Mouse (Mus musculus): ENCODE measurements around the gene Rtn4rl1. TPM values are rescaled to one million over a fixed set of nuclear protein-coding genes. Genes with fewer than 3 reads are reported as not detected.

Gene Rtn4rl1
- polyA plus RNA-seq (2012; rRNA removed; ENCODE audit: low replicate concordance), result 12.4 and 17.9 TPM in 2 replicates

DNA sequence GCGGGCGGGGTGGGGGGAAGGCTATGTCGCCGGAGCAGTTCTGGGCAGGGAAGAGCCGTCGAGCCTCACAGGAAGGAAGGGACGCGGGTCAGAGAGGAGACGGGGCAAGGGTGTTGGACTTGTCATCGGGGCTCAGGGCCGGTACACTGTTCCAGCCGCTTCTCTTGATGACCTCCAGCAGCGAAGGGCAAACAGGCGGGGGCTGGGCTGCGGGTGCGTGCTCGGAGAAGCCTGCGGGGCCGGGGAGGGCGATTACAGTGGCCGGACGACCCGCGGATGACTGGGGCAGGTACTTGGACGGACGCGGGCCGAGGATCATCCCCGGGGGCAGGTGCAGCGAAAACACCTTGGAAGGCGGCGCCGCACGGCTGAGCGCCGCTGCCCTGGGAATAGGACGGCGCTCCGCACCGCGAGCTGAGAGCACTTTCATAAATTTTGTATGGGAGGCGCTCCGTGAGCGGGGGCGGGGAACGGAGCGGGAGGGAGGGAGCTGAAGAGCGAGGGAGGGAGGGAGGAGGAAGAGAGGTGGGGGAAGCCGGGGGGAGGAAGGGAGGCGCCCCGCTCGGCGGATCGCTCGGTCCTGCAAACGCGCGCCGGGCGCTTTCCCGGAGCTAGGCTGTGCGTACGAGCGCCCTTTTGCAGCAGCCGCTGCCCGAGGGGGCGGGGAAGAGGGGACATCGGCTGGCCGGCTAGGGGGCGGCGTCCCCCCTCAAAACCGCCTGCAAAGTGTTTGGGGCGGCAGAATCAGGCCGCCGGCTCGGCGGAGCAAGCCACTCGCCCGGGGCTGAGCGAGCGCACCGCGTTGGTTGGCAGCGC, at the start of gene Rtn4rl1:
TSS of gene Rtn4rl1 (plus strand) at position 528 of the 816 bp plus-strand sequence.

DNA sequence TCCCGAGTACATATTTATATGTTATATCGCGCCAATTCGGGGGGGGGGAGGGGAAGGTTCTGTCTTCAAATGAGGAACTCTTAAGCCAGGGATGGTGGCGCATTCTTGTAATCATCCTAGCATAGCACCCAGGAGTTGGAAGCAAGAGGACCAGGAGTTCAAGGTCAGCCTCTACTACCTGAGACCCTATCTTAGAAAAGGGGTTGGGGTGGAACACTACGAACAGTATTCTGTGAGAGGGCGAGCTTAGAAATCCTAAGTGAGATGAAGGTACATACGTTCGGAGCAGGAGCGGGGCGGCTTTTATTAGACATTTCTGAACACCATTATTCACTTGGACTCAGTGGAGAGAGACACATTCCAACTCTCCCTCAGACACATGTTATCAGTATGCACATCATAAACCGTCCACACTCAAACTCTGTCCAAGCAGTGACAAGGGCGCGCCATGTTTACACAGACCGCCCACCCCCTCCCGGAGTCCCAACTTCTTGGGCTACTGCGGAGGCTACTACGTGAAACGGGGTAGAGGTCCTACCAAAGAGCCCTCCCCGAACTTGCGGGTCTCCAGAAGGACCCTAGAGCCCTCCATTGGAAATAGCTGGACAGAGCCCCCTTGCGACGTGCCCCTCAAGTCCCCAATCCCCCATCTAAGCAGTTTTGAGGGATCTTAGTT, 24.0 kb upstream of the Rtn4rl1 start, which contains the start of gene Hic1:
TSS of gene Hic1 (minus strand) at position 115 of the 676 bp plus-strand sequence.

DNA sequence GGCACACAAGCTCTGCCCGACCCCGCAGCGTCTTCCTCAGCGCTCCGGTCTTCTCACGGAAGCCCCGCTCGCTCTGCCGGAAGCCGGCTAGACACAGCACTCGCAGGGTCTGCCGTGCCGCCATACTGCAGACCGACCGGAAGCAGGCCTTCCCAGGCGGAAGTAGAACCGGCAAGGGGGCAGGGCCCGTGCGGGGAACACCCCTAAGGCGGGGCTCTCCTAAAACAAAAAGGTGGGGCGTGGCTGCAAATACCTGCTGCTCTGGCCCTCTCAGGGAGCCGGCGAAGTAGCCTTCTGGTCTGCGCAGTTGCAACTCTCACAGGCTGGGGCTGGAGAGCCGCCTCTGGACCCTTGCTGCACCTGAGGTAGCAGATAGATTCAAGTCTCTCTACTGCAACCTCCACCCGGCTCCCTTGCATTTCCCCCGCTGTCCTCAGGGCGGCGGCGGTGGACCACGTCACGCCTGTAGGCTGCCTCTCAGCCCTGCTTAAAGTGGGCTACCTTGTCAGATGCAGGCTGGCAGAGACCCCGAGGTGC, 14.8 kb upstream of the Rtn4rl1 start, which contains the start of gene Ovca2:
TSS of gene Ovca2 (minus strand) at position 164 of the 537 bp plus-strand sequence.

DNA sequence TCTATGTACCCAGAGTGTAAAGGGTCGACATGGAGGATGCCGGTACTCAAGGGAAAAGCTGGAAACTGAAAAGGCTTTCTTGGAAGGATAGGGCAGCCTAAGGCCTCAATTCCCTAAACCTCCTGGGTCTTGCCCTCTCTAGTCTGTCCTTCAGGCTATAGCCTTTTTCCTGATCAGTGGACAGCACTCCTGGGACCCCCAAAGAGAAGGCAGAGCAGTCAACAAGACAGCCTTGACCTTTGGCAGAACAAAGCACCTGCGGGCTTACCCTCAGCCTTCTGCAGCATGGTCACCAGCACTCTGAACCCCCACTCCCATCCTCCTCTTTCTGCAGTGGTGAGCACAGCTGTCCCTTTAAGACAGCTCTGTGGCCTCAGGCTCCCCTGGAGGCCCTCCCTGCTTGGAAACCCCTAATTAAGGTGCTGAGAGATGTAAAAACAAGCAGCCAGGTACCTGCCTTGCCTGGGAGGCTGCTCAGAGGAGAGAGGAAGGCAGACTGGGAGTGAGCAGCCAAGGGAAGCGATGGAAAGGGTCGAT, 2.6 kb upstream of the Rtn4rl1 start, which contains the start of gene Dph1:
TSS of gene Dph1 (minus strand) at position 337 of the 537 bp plus-strand sequence.

Other genes starting within 250 kb of the Rtn4rl1 start
- 24.5 and 47.7 TPM in 2 replicates for gene Hic1, start 24.3 kb upstream of the Rtn4rl1 start, polyA plus RNA-seq (2012; rRNA removed; ENCODE audit: low replicate concordance)
- gene Ovca2, start 14.9 kb upstream of the Rtn4rl1 start, polyA plus RNA-seq (2012; rRNA removed; ENCODE audit: low replicate concordance), result 14.5 and 35.7 TPM in 2 replicates
- 39.7 and 50.6 TPM in 2 replicates for gene Dph1, start 2.5 kb upstream of the Rtn4rl1 start, polyA plus RNA-seq (2012; rRNA removed; ENCODE audit: low replicate concordance)
- gene Rpa1, start 154.5 kb downstream of the Rtn4rl1 start, polyA plus RNA-seq (2012; rRNA removed; ENCODE audit: low replicate concordance), result 15.8 and 22.2 TPM in 2 replicates
- 5.0 and 5.2 TPM in 2 replicates for gene Smyd4, start 154.7 kb downstream of the Rtn4rl1 start, polyA plus RNA-seq (2012; rRNA removed; ENCODE audit: low replicate concordance)
- gene Serpinf1, start 228.9 kb downstream of the Rtn4rl1 start, polyA plus RNA-seq (2012; rRNA removed; ENCODE audit: low replicate concordance), result 737 and 913 TPM in 2 replicates
- gene Serpinf2, start 245.8 kb downstream of the Rtn4rl1 start, polyA plus RNA-seq (2012; rRNA removed; ENCODE audit: low replicate concordance), result 0.50 and 4.5 TPM in 2 replicates

Measured in mammary gland, adult 2 months (tissue).